Mouse (Mus musculus): ENCODE results near the gene Mdm1. TPM values are rescaled to one million over a fixed set of nuclear protein-coding genes. Genes with fewer than 3 reads are reported as not detected.

Mdm1 gene
- total RNA-seq (2023) = 10 to 100 TPM; 43.5 to 50.7 TPM

GRCm38 (mm10) chr10:118141018-118141883 is at the start of gene Mdm1:
Mdm1 (plus strand) TSS chr10:118141811.

GRCm38 (mm10) chr10:118204642-118205041 is 63.0 kb downstream of the Mdm1 start, which contains the start of gene Il22:
Il22 (plus strand) TSS chr10:118204942.

Other genes with a start within 250 kb of the Mdm1 start
- not detected for gene Il22, start 63.1 kb downstream of the Mdm1 start, total RNA-seq (2023)
- under 1 TPM; 0.45 to 0.94 TPM for gene Gm32717, start 99.0 kb downstream of the Mdm1 start, total RNA-seq (2023)
- under 1 TPM; 0.45 to 0.94 TPM for gene Gm32802, start 116.9 kb downstream of the Mdm1 start, total RNA-seq (2023)
- gene Iltifb, start 153.2 kb downstream of the Mdm1 start, total RNA-seq (2023) = not detected
- gene Gm9040, start 185.2 kb downstream of the Mdm1 start, total RNA-seq (2023) = not detected
- not detected for gene Gm9044, start 190.6 kb downstream of the Mdm1 start, total RNA-seq (2023)
- gene Gm9045, start 196.0 kb downstream of the Mdm1 start, total RNA-seq (2023) = not detected
- not detected for gene Gm9046, start 201.4 kb downstream of the Mdm1 start, total RNA-seq (2023)
- gene Gm9048, start 206.9 kb downstream of the Mdm1 start, total RNA-seq (2023) = not detected
- not detected for gene Gm9049, start 212.3 kb downstream of the Mdm1 start, total RNA-seq (2023)

All from monocyte, adult 59 days (primary cell).